Mouse (Mus musculus) limb, embryonic 12.5 days (tissue): Measurements from ENCODE around the gene Gm3336. TPM values are rescaled to one million over a fixed set of nuclear protein-coding genes. Genes with fewer than 3 reads are reported as not detected.
A peak's percentile ranks its signal among the peaks of the same experiment; 100 is the strongest.

Experiments
- ATAC-seq: fragments of 200-750 bp; cut with Nextera tagmentation; 2 replicates; pipeline ENCODE4 v1.8.0; 2017; ENCODE audit warnings: low read depth, moderate TSS enrichment; ENCODE audit not compliant: insufficient number of reproducible peaks, insufficient read depth, low FRiP score, low TSS enrichment
- H3K27ac ChIP-seq: fragments of 300-500 bp; sonication (generic); 2 replicates; pipeline ENCODE4 v1.5.1; 2016; ENCODE audit warnings: mild to moderate bottlenecking, moderate library complexity
- H3K27me3 ChIP-seq: fragments of 300-500 bp; sonication (generic); 2 replicates; pipeline ENCODE4 v1.6.1; 2016; ENCODE audit warnings: mild to moderate bottlenecking, moderate library complexity
- H3K36me3 ChIP-seq: fragments of 300-500 bp; sonication (generic); 2 replicates; pipeline ENCODE4 v1.6.1; 2016; ENCODE audit warnings: mild to moderate bottlenecking, moderate library complexity
- H3K4me1 ChIP-seq: fragments of 300-500 bp; sonication (generic); replicated peaks from 2 replicates; pipeline ENCODE4 v1.6.1; 2016
- H3K4me2 ChIP-seq: fragments of 300-500 bp; sonication (generic); 2 replicates; pipeline ENCODE4 v1.6.1; 2016; ENCODE audit warnings: mild to moderate bottlenecking, moderate library complexity
- H3K4me3 ChIP-seq: fragments of 300-500 bp; sonication (generic); replicated peaks from 2 replicates; pipeline ENCODE4 v1.5.1; 2016; ENCODE audit warnings: mild to moderate bottlenecking
- H3K9ac ChIP-seq: fragments of 300-500 bp; sonication (generic); replicated peaks from 2 replicates; pipeline ENCODE4 v1.6.1; 2016; ENCODE audit warnings: mild to moderate bottlenecking, moderate library complexity
- H3K9me3 ChIP-seq: fragments of 300-500 bp; sonication (generic); 2 replicates; pipeline ENCODE4 v1.6.1; 2016; ENCODE audit warnings: mild to moderate bottlenecking, moderate library complexity
- WGBS: fragments of 180-500 bp; shearing (Covaris S2); methylation state at CpG from one replicate; pipeline ENCODE4 v1.1.7; 2016; 5-methylcytosine and 5-hydroxymethylcytosine counted together
- polyA plus RNA-seq: library from polyadenylated mRNA; unstranded; fragments of >200 nt; fragmentation: Nextera tagmentation; extraction: Ambion mirVana; gene quantifications from 2 replicates; pipeline ENCODE4 v1.2.1, GENCODE M21; 2016

Gm3336 gene
- polyA plus RNA-seq, 1 experiment from 2014 or later, result not detected

- no peaks in the 10 kb centered on the region for H3K27me3 ChIP-seq
- H3K9ac ChIP-seq, result no peak overlapping the region
- no peak for ATAC-seq
- H3K27ac ChIP-seq, result no peak overlapping the region
- H3K4me2 ChIP-seq, result no peak overlapping the region
- WGBS, result 76% methylated on average over 22 of the region's 22 CpGs
- H3K36me3 ChIP-seq, result peaks cover 26% of the 10 kb centered on the region
- no peak overlapping the region for H3K4me3 ChIP-seq
- peaks cover 40% of the 10 kb centered on the region for H3K4me1 ChIP-seq
- no peaks in the 10 kb centered on the region for H3K9me3 ChIP-seq
Observed at GRCm38 (mm10) chr8:70757523-70758307, 39.4 kb downstream of the Gm3336 start.

- H3K27ac ChIP-seq, result no peak overlapping the region
- H3K4me3 ChIP-seq, result no peak overlapping the region
- no peak for ATAC-seq
- H3K4me1 ChIP-seq, result peaks cover 35% of the 10 kb centered on the region
- H3K27me3 ChIP-seq, result no peaks in the 10 kb centered on the region
- H3K9me3 ChIP-seq, result no peaks in the 10 kb centered on the region
- H3K36me3 ChIP-seq, result peaks cover 26% of the 10 kb centered on the region
- 84% methylated on average over 7 of the region's 7 CpGs for whole genome bisulfite sequencing
- no peak overlapping the region for H3K4me2 ChIP-seq
- H3K9ac ChIP-seq, result no peak overlapping the region
Observed at GRCm38 (mm10) chr8:70758308-70758615, 39.9 kb downstream of the Gm3336 start.

GRCm38 (mm10) chr8:70758616-70759561 lies 40.5 kb downstream of the Gm3336 start:
- Histone ChIP-seq H3K27ac (no peak overlapping the region), H3K4me3 (no peak overlapping the region), H3K27me3 (no peaks in the 10 kb centered on the region), H3K36me3 (peaks cover 26% of the 10 kb centered on the region), H3K4me1 (peaks cover 28% of the 10 kb centered on the region), H3K9me3 (no peaks in the 10 kb centered on the region), H3K9ac (0 out of 2 replicates have a peak overlapping the region, but pooled peaks have one; percentile 8), H3K4me2 (no peak overlapping the region)
- WGBS, result 69% methylated on average over 19 of the region's 19 CpGs
- no peak for ATAC-seq

- Histone ChIP-seq H3K4me1 (peaks cover 20% of the 10 kb centered on the region), H3K27ac (peak overlapping the region; percentile 56), H3K4me3 (peak overlapping the region; percentile 68), H3K4me2 (peak overlapping the region; percentile 98), H3K9me3 (no peaks in the 10 kb centered on the region), H3K27me3 (no peaks in the 10 kb centered on the region), H3K9ac (peak overlapping the region; percentile 74), H3K36me3 (peaks cover 26% of the 10 kb centered on the region)
- ATAC-seq, result no peak
- WGBS, result 1% methylated on average over 22 of the region's 22 CpGs
Observed at GRCm38 (mm10) chr8:70760350-70760749, 42.0 kb downstream of the Gm3336 start.

GRCm38 (mm10) chr8:70760775-70761406 lies 42.5 kb downstream of the Gm3336 start, which contains the start of gene Mpv17l2:
Gene Mpv17l2, minus strand, starts transcription at chr8:70760946.
- ATAC-seq, result peak; percentile 95
- Histone ChIP-seq H3K27me3 (no peaks in the 10 kb centered on the region), H3K9me3 (no peaks in the 10 kb centered on the region), H3K27ac (peak within 1 kb of the TSS; percentile 56), H3K4me3 (peak within 1 kb of the TSS; percentile 68), H3K4me1 (peaks cover 19% of the 10 kb centered on the region), H3K9ac (peak within 1 kb of the TSS; percentile 74), H3K36me3 (peaks cover 26% of the 10 kb centered on the region), H3K4me2 (peak within 1 kb of the TSS; percentile 98)
- under 1% methylated on average over 55 of the region's 55 CpGs for WGBS

- Histone ChIP-seq H3K4me3 (no peak overlapping the region), H3K27ac (no peak overlapping the region), H3K9me3 (no peaks in the 10 kb centered on the region), H3K4me2 (no peak overlapping the region), H3K27me3 (no peaks in the 10 kb centered on the region), H3K4me1 (peaks cover 30% of the 10 kb centered on the region), H3K36me3 (peaks cover 16% of the 10 kb centered on the region), H3K9ac (no peak overlapping the region)
- WGBS, result 82% methylated on average over 1 of the region's 1 CpGs
- no peak for ATAC-seq
Observed at GRCm38 (mm10) chr8:70762118-70762517, 43.8 kb downstream of the Gm3336 start.

GRCm38 (mm10) chr8:70763354-70763753 lies 45.0 kb downstream of the Gm3336 start:
- ATAC-seq, result no peak
- Histone ChIP-seq H3K27ac (no peak overlapping the region), H3K4me3 (no peak overlapping the region), H3K36me3 (peaks cover 13% of the 10 kb centered on the region), H3K9ac (no peak overlapping the region), H3K9me3 (no peaks in the 10 kb centered on the region), H3K4me1 (peaks cover 30% of the 10 kb centered on the region), H3K27me3 (no peaks in the 10 kb centered on the region), H3K4me2 (no peak overlapping the region)
- 4% methylated on average over 3 of the region's 3 CpGs for WGBS

- Histone ChIP-seq H3K27ac (no peak overlapping the region), H3K4me1 (peaks cover 28% of the 10 kb centered on the region)
Observed at GRCm38 (mm10) chr8:70764026-70764425, 45.7 kb downstream of the Gm3336 start.

GRCm38 (mm10) chr8:70764676-70765075 lies 46.3 kb downstream of the Gm3336 start:
- no peak overlapping the region for H3K4me2 ChIP-seq
- peaks cover 23% of the 10 kb centered on the region for H3K4me1 ChIP-seq
- ATAC-seq, result no peak
- no peak overlapping the region for H3K9ac ChIP-seq
- H3K36me3 ChIP-seq, result peaks cover 21% of the 10 kb centered on the region
- 92% methylated on average over 13 of the region's 13 CpGs for WGBS
- no peak overlapping the region for H3K27ac ChIP-seq
- H3K4me3 ChIP-seq, result no peak overlapping the region
- no peaks in the 10 kb centered on the region for H3K9me3 ChIP-seq
- H3K27me3 ChIP-seq, result no peaks in the 10 kb centered on the region

More at GRCm38 (mm10) chr8:70764026-70764425, 45.7 kb downstream of the Gm3336 start:
- Histone ChIP-seq H3K9me3 (no peaks in the 10 kb centered on the region), H3K4me3 (no peak overlapping the region), H3K4me2 (no peak overlapping the region), H3K36me3 (peaks cover 16% of the 10 kb centered on the region), H3K9ac (no peak overlapping the region), H3K27me3 (no peaks in the 10 kb centered on the region)
- ATAC-seq, result no peak
- WGBS, result 86% methylated on average over 8 of the region's 8 CpGs

- H3K9ac ChIP-seq, result peak overlapping the region; percentile 66
- peak overlapping the region; percentile 45 for H3K4me3 ChIP-seq
- no peak overlapping the region for H3K27ac ChIP-seq
Observed at GRCm38 (mm10) chr8:70765329-70765728, 47.0 kb downstream of the Gm3336 start.

More at GRCm38 (mm10) chr8:70765329-70765728, 47.0 kb downstream of the Gm3336 start:
- H3K27me3 ChIP-seq, result no peaks in the 10 kb centered on the region
- peaks cover 16% of the 10 kb centered on the region for H3K4me1 ChIP-seq
- peaks cover 28% of the 10 kb centered on the region for H3K36me3 ChIP-seq
- no peaks in the 10 kb centered on the region for H3K9me3 ChIP-seq
- H3K4me2 ChIP-seq, result peak overlapping the region; percentile 89
- ATAC-seq, result no peak
- WGBS, result 78% methylated on average over 9 of the region's 9 CpGs
